Mouse (Mus musculus): Measurements from ENCODE around the gene Stxbp4.

GRCm38 (mm10) chr11:90677027-90677426, 39.1 kb upstream of the Stxbp4 start:
- TF ChIP-seq CTCF (IDR thresholded peaks at IDR 0.05; ENCODE audit: low read depth), result no peak
- TF ChIP-seq EP300 (IDR thresholded peaks at IDR 0.05; ENCODE audit: low read depth), result no peak

All from liver, postnatal 0 days (tissue).